Mouse (Mus musculus) olfactory bulb, adult 2 months (tissue): ENCODE measurements around the gene Plcb3.

Experiments
- CTCF ChIP-seq: fragments of 200-500 bp; IDR thresholded peaks from 2 replicates; pipeline ENCODE4 v1.5.1; 2012; ENCODE audit warnings: low read depth, mild to moderate bottlenecking, low read length, moderate library complexity; ENCODE audit not compliant: insufficient read depth
- POLR2A ChIP-seq: fragments of 200-500 bp; IDR thresholded peaks from 2 replicates; pipeline ENCODE4 v1.6.1; 2012; ENCODE audit warnings: mild to moderate bottlenecking, low read depth, low read length, moderate library complexity; ENCODE audit not compliant: insufficient read depth

DNA sequence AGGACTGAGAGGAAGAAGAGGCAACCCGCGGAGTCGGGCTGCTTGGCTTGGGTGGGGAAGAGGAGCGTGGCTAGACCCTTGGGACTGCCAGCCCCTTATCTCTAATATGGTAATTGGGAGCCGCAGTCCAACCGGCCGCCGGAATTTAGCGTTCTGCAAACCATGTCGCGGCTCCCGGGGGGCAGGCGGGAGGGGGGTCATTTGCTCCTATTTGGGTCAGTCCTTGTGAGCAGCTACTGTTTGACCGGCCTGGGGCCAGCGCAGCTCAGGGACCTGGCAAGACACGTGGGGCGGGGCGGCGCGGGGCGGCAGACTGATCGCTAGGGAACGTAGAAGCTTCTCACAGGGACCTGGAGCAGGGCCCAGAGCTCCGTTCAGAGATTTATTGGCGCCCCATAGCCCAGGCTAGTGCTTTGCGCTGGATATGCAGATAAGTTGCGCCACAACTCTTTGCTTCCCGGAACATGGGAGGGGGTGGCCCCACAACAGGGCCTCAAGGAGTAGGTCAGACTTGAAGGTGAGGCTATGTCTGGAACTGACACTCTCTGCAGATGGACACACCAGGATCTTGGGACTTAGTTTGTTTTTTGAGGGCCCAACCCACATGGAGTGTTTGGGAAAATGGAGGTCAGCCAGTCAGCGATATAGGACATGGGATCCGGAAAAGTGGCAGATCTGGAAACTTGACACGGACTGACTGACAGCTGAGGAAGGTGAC is 24.1 kb downstream of the Plcb3 start:
- TF ChIP-seq POLR2A (no peak; the same call in 1 of the 2 replicates), CTCF (no peak)
